Mouse (Mus musculus) liver, adult (tissue): Measurements from ENCODE around the gene Jph3.

Source experiments
- GATA4 ChIP-seq: IDR thresholded peaks from 2 replicates; pipeline ENCODE4 v1.6.1; 2014; ENCODE audit warnings: mild to moderate bottlenecking, low read length; ENCODE audit not compliant: insufficient replicate concordance

Jph3 gene

GRCm38 (mm10) chr8:121717502-121717901, 11.9 kb upstream of the Jph3 start:
- TF ChIP-seq GATA4: no peak

GRCm38 (mm10) chr8:121717982-121718425, 11.4 kb upstream of the Jph3 start:
- TF ChIP-seq GATA4: no peak

- TF ChIP-seq GATA4: no peak
Observed at GRCm38 (mm10) chr8:121718925-121719324, 10.5 kb upstream of the Jph3 start.

GRCm38 (mm10) chr8:121721072-121721471, 8.4 kb upstream of the Jph3 start:
- no peak for TF ChIP-seq GATA4

- TF ChIP-seq GATA4: no peak
Observed at GRCm38 (mm10) chr8:121723846-121724245, 5.6 kb upstream of the Jph3 start.

GRCm38 (mm10) chr8:121727164-121727563, 2.3 kb upstream of the Jph3 start:
- no peak for TF ChIP-seq GATA4

GRCm38 (mm10) chr8:121729754-121730153, 331 bp downstream of the Jph3 start:
- no peak for TF ChIP-seq GATA4

- TF ChIP-seq GATA4: no peak
Observed at GRCm38 (mm10) chr8:121730170-121730569, 747 bp downstream of the Jph3 start.

GRCm38 (mm10) chr8:121730646-121731045, 1.2 kb downstream of the Jph3 start:
- TF ChIP-seq GATA4: no peak

- no peak for TF ChIP-seq GATA4
Observed at GRCm38 (mm10) chr8:121731060-121731459, 1.6 kb downstream of the Jph3 start.

GRCm38 (mm10) chr8:121731471-121732333, 2.3 kb downstream of the Jph3 start:
- no peak for TF ChIP-seq GATA4

- TF ChIP-seq GATA4: no peak
Observed at GRCm38 (mm10) chr8:121732334-121732665, 2.9 kb downstream of the Jph3 start.

- TF ChIP-seq GATA4: no peak
Observed at GRCm38 (mm10) chr8:121734262-121734661, 4.8 kb downstream of the Jph3 start.

GRCm38 (mm10) chr8:121736236-121736635, 6.8 kb downstream of the Jph3 start:
- no peak for TF ChIP-seq GATA4

GRCm38 (mm10) chr8:121740721-121741120, 11.3 kb downstream of the Jph3 start:
- no peak for TF ChIP-seq GATA4

- no peak for TF ChIP-seq GATA4
Observed at GRCm38 (mm10) chr8:121749501-121749900, 20.1 kb downstream of the Jph3 start.

- TF ChIP-seq GATA4: no peak
Observed at GRCm38 (mm10) chr8:121750512-121750911, 21.1 kb downstream of the Jph3 start.
